Mouse (Mus musculus) thymus, postnatal 25 days (tissue): ENCODE measurements around the gene Prr7.

Experiments used
- DNase-seq: peaks from one replicate; pipeline ENCODE4 v3.0.0; 2022

Prr7 gene

DNA sequence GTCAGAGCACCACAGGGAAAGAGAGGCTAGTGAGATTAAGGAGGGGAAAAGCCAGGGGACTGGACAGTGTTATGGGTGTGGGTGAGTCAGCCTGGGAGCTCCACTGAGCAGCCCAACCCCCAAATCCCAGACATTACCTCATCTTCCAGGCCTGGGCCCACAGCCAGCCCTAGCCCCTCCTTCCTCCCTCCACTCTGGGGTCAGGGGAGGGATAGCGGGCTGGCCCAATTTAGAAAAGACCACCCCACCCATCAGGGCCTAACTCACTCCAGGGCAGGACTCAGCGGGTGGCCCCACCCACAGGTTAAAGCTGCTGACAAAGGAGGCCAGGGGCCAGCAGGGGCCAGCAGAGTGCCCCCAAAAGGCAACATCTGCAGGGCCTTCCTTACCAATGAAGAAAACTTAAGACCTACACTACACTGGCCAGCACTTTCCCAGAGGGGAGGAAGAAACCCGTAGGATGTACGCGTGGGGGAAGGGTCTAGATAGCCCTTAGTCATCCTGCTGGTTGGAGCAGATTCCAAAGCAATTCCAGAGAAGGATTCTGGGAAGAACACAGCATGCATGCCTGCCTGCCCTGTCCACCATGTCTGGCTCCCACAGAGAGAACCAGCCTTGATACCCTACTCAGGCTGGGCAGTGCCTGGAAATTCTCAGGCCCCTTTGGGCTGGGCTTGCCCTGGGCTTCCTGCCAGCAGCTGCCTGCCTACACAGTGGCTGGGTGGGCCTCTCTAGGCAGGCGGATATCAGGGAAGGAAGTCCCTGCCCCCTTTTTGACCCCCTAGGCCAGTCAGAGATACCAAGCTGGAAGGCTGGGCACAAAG, 46.8 kb downstream of the Prr7 start:
- DNase-seq: no peak

GRCm38 (mm10) chr13:55511492-55511861, 47.4 kb downstream of the Prr7 start:
- DNase-seq: no peak

DNA sequence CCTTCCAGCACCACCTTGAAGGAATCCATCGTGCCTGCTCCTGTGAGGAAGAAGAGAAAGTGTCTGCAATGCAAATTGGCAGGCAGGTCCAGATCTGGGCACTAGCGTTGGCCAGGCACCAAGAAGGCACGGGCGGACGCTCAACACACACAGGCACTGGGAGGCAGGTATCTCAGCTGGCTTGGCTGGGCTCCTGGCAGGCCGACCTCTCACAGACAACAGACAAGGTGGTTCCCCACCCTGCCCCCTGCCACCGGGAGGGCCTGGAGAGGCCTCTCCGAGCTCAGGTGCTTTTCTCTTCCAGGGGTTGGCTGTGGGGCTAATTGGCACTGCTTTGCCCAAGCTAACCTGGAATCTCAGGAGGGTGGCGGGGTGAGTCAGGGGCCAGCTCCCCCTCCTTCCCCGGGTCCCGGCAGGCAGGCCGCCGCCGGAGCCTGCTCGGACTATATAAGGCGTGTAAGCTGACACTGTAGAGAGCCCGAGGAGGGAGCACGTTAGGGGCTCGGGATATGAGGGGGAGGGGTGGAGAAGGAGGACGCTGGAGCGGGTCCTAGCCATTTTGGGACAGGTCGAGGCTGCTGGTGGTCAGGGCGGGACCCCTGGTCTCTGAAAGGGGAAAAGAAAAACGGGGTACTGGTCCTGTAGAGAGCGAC, 48.4 kb downstream of the Prr7 start:
- no peak for DNase-seq

GRCm38 (mm10) chr13:55513111-55513748, 49.2 kb downstream of the Prr7 start, which contains the start of gene Pdlim7:
Gene Pdlim7, minus strand, starts transcription at chr13:55513676.
- DNase-seq: peak; percentile 87

DNA sequence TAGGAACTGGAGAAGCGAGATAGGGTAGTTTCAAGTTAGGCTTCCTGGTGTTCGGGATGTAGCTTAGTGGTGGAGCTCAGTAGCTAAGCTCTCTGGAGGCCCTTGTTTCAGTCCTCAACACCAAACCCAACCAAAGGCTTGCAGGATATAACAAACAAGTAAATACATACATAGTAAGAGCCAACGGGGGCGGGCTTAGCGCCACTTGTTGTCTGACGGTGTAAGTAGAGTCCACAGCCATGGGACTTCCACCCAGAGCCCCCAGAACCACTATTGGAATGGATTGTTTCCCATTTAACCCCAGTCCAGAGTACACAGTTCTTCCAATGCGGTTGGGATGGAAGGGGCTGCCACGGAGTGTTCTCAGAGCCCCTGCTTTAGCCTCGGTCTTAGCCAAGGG, 49.8 kb downstream of the Prr7 start:
- no peak for DNase-seq

DNA sequence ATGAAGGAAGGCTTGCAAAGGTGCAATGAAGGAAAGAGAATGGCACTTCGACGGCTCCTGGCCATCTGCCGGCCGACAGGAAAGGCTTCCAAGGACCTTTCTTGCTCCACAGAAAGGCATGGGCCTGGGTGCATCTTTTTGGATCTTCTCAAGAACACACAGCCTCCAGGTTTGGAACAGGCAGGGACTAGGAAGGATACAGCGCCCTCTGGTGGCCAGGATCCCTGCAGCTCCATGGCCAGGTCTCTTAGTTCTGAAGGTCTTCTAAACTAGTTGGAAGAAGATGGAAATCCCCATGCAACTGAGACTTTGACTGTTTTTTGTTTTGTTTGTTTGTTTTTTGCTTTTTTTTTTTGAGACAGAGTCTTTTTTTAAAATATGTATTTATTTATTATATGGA, 52.9 kb downstream of the Prr7 start:
- DNase-seq: peak; percentile 84

- DNase-seq: no peak
Measured at GRCm38 (mm10) chr13:55519606-55520005, 55.5 kb downstream of the Prr7 start.

DNA sequence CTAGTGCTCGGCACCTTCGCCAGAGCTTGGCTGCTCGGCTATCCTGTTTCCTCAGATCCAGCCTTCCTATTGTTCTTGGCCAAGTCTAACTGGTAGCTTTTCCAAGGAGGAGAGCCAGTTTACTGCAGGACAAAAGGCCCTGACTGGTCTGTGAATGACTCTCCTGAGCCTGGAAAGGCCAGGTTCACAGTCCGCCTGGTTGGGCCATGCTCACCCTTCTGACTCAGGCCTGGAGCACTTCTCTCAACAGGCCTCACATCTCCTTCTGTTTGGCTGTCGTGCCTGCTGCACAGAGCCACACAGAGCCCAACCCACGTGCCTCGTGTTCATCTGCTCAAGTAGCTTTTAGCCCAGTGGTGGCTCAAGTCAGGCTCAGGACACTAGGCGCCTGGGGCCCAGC, 58.7 kb downstream of the Prr7 start:
- DNase-seq: no peak
